Mouse (Mus musculus) WW6 (cell line): ENCODE data around the gene Accs.

Source experiments
- DNase-seq: peaks from one replicate; pipeline ENCODE4 v3.0.0-alpha.2; 2013; ENCODE audit warnings: low read depth, low spot score

The Accs gene

GRCm38 (mm10) chr2:93849505-93850089 lies at the start of gene Accs:
Gene Accs (minus strand): TSS chr2:93849943.
- DNase-seq = no peak

- no peak for DNase-seq
Observed at GRCm38 (mm10) chr2:93891611-93892280, 42.0 kb upstream of the Accs start.

DNA sequence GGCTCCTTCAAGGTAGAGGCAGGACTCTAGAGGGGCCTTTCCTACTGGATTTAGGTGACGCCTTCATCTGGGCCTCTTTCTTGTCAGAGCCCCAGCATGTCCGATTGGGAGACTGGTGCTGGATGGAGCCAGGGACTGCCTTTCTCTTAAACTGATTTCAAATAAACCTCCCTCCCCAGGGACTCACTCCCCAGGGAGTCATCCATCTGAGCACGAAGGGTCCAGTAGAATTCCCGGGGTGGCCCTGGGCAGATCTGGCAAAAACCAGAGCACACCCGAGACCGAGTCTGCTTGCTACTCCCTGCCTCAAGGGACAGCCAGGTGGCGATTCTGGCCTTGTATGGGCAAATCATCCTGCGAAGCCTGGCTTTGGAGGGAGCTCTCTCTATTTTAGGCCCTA lies 40.4 kb upstream of the Accs start:
- no peak for DNase-seq

DNA sequence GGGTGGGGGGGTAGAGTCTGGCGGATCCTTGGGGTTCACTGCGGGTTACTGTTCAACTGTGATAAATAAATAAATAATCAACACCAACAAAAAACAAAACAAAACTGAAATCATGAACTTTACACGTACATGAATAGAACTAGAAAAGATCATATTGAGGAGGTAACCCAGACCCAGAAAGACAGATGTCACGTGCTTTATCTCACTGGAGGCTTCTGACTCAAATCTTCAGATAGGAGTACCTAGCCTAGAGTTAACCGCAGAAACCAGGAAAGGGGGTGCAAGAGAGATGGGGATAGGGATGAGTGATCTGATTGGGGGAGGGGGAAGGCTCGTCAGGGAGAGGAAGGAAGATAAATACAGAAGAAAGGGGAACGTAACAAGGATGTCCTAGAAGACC lies 39.3 kb upstream of the Accs start:
- no peak for DNase-seq

DNA sequence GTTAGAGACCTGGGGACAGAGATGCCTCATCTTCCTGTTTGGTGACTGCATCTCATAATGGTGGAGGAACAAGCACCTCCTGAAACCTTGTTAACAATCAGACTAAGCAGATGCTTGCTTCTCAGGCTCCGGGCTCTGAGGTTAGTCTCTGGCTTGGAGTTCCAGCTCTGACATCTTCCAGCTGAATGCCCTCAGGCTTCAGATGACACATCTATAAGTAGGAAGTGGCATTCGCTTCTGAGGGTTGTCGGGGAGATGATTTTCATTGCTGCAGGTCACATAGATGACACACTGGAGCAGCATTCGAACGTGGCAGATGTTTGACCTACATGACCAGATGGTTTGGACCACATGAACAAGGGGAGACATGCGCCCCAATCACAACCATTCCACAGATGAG lies 38.6 kb upstream of the Accs start:
- DNase-seq = no peak

GRCm38 (mm10) chr2:93887273-93887672 lies 37.5 kb upstream of the Accs start:
- no peak for DNase-seq

DNA sequence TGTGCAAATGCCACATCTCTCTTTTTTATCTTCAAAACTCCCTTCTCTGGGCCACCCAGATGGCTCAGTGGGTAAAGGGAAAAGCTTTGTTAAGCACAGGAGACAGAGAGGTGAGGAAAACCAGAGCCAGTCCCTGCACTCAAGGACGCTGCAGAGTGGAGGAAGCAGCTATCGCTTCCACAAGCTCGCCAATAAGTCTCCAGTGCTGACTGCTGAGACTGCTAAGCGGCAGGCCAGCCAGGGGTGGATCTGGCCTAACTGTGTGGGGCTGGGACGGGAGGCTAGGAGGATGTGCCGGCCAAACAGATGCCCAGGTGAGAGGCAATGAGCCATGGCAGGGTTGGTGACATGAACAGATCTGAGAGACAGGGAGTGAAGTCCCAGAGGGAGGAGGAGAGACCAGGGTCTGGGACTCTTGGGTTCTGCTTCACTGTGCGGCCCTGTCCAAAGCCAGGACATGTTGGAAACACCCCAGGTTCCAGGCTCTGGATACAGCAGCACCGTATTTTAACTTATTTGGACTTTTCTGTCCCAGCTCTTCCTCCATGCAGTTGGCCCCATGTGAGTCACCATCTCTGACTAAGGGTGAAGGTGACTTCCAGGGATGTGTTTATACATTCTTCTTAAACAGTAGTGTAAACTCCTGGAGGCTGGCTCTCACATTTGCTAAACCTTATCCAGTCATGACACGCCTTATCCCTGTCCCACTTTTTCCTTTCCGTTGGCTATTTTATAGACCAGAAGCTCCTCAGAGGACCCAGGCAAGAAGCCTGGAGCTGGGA lies 36.5 kb upstream of the Accs start:
- DNase-seq = no peak

DNA sequence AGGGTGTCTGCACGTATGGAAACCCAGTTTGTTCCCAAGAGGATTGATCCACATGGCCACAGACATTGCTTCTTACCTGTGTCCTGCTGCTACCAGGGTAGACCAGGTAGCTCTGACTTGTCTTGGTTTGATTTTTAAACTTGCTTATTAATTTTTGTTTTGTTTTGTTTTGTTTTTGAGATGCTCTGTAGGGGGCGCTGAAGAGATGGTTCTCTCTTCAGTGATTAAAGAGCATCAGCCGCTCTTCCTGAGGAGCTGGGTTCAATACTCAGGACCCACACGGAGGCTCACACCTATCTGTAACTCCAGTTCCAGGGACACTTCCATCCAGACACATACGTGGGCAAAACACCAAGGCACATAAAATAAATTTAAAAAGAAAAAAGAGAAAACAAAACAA lies 33.3 kb upstream of the Accs start:
- no peak for DNase-seq

GRCm38 (mm10) chr2:93881640-93882367 lies 32.1 kb upstream of the Accs start:
- DNase-seq = no peak

DNA sequence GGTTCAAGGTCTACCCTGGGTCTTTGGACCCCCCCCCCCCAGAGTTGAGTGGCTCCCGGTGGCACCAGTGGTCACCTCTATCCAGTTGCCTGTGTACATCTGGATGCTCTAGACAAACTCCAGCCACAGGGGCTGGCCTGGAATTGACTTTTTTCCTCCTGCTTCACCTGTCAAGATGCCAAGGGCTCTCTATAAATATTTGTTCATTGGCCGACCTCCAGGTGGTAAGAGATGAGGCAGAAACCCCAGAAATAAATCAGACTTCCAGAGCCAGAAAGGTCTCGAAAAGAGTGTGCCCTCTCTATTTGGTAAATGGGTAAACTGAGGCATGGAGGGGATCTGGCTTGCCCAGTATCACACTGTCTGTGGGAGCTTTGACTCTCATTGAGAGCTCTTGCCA lies 31.2 kb upstream of the Accs start:
- no peak for DNase-seq

DNA sequence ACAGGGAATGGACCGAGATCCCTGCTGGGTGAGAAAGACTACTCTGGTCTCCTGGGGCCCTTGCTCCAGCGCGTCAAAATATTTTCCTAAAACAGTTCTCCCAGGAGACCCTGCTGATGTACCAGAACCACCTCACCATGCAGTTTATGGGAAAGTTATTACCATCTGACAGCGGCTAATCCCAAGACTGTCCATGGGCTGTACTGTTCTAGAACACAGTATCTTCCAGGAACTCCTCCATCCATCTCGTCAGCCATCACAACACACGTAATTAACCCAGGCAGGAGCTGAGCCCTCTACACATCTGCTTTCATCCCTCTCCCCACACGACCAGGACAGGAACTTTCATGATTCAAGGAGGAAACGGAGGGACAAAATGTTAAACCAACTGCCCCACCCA lies 30.7 kb upstream of the Accs start:
- no peak for DNase-seq

DNA sequence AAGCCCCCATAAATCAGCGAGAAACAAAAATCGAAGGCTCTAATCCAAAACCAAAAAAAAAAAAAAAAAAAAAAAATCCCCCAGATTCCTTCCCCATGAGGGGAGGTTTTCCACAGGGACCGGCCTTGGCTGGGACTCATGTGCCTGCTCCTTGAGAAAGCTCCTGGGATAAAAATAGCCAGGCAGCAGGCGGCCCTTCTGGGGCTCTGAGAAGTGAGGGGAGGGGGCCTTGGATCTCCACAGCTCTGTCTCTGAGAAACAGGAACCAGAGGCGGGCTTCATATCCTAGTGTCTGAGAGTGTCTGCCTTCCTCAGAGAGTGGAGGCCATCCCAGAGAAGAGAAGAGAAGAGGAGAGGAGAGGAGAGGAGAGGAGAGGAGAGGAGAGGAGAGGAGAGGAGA lies 27.3 kb upstream of the Accs start:
- DNase-seq = no peak

- DNase-seq = no peak
Observed at GRCm38 (mm10) chr2:93874606-93875005, 24.9 kb upstream of the Accs start.

- DNase-seq = no peak
Observed at GRCm38 (mm10) chr2:93874227-93874514, 24.4 kb upstream of the Accs start.

GRCm38 (mm10) chr2:93873449-93874226 lies 23.9 kb upstream of the Accs start:
- DNase-seq = no peak

DNA sequence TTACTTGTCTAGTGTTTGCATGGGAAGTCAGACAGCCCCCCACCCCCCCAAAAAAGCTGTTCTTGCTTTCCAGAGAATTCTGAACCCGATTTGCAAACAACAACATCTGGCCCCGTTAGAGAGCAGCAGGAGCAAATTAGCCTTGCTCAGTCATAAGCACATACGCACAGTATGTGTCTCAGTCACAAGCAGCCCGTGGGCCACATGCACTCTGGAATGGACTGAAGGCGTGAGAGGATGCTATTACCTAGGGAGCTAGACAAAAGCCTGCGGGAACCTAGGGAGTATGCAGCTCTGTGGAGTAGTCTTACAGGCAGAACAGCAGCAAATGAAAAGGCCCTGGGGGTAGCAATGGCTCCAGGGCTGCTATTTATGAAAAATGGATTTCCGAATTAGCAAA lies 22.5 kb upstream of the Accs start:
- DNase-seq = no peak

DNA sequence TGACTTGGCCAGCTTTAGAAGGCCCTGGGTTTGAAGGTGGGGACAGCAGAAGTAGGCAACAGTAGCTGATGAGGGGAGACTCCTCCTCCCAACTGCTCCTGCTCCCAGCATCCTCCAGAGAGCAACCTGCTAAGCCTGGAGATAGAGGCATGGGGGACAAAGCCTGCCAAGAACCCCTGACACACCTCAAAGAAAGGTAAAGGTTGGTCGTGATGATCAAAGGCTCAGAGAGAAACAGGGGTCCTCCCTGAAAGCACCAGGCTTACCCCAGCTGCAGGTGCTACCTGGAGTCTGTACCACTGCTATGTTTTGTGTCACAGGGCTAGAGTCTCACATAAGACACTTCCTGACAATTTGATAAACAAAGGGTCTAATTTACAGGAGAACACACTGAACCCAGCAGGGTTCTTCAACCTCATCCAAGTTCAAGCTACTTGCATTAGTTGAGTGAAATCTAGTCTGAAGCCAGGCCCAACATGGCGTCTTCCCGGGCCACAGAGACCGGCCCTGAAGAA lies 21.7 kb upstream of the Accs start:
- DNase-seq = no peak

GRCm38 (mm10) chr2:93870842-93871241 lies 21.1 kb upstream of the Accs start:
- DNase-seq = peak; percentile 59

GRCm38 (mm10) chr2:93869107-93869600 lies 19.4 kb upstream of the Accs start, which contains the start of gene Accsl:
Gene Accsl (minus strand): TSS chr2:93869157.
- no peak for DNase-seq

DNA sequence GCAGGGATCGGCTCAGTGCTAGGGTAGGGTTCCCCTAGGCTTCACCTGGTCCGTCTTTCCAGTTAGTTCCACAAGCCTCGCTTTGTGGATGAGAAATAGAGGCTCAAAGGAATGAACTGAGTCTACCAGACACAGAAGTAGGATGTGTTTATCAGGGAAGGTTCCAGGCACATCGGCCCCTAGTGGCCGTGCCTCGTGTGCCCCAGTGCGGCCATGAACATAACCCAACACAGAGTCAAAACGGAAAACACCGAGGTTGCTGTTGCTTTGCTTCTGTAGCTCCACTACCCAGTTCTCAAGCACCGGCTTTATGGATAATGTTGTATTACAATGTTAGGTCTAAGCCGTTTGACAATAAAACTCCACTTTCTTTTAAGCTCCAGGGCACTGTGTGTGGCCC lies 18.8 kb upstream of the Accs start:
- no peak for DNase-seq

DNA sequence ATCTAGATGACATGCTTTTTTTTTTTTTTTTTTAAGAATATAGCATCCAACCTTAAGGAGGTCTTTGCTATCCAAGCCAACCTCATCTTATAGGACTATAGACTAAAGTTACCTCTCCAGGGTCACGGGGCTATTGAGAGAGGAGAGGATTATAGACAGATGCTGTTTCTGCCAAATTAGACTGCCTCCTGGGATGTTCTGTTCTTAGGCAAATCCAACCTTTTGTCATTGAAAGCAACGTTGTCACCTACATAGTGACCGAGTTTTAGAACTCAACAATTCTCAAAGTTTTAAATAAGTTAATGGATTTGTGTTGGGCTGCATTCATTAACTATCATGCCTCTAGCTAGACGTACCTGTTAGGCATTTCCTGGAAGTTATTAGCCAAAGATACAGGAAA lies 13.5 kb upstream of the Accs start:
- no peak for DNase-seq
